Mouse (Mus musculus): ENCODE data around the gene Tbc1d8.

The Tbc1d8 gene

DNA sequence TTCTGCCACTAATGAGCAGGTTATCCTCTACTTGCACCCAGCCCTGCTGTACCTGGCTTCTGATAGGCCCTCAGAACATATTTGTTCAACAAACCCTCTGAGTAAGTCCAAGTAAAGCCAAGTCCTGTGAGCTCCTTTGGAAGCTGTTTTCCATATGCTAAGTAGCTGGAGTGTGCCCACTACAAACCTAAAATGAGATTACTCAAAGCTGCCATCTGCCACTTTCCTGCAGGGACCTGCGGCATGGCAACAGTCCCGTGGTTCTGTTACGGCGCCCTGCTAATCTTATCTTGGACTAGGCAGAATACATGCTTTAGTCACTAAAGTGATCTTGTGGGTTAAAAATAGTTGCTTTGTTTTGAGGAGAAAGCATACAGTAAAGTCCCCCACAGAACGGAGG lies 32.4 kb downstream of the Tbc1d8 start:
- DNase-seq (ENCODE audit: low read depth, low spot score) = no peak

DNA sequence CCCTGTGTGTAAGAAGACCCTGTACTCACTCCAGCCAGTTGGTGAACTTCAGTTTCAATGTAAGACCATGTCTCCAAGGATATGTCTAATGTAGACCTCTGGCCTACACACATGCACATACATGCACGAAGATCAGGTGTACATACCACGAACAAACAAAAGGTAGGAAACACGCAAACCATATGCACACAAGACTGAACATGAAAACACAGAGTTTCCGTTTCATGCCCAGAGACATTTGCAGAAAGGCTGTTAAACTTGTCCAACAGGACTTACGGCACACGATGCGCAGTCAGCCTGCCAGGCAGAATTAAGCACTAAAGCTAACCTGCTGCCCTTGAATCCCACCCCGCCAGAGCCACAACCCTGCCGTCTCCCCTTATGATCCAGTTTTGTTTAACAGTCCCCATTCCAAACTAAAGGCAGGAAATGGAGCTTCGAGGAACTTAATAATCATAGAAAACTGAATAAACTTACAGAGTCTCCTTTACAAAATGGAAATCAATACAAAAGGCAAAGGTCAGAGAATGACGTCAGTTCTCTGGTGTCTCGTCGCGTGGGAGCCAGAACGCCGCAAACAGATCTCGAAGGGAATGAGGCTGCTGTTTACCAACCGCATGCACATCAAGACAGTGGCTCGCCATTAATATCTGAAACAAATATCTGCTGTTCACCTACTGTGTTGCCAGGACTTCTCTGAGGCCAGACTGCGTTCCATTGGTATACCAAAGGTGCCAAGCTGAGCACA lies 33.1 kb downstream of the Tbc1d8 start:
- no peak for DNase-seq (ENCODE audit: low read depth, low spot score)

DNA sequence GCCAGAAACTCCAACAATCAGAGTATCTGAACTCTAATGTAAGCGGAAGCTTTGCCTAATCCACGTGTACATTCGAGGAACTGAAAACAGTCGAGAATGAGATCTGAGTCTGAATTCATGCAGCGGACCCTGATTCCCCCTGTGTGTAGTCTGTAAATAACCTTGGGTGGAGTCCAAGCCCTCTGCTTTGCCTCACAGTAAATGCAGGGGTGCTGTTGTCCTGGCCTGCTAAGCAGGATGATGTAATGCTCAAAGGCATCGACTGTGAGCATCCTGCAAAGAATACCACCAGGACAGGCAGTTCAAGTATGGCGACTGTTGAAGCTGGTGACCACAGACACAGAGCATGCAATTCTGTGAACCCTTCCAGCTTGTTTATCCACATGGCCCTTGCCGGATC lies 34.8 kb downstream of the Tbc1d8 start:
- no peak for DNase-seq (ENCODE audit: low read depth, low spot score)

DNA sequence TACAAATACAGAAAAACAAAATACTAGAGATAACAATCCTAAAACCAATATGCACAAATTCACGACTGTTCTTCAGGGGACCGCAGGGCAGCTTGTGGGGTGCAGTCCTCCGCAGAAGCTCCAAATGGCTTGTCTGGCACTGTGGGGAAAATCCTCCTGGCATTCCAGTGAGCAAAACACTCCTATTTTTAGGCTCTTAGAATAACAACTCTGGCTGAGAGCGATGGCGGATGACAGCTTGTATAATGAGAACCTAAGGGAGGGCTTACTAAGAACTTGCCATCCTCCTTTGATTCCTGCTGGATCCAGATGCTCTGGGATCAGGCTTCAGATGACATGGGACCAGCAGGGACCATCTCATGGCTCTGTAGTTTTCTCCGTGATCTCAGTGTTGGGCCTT lies 36.9 kb downstream of the Tbc1d8 start:
- no peak for DNase-seq (ENCODE audit: low read depth, low spot score)

DNA sequence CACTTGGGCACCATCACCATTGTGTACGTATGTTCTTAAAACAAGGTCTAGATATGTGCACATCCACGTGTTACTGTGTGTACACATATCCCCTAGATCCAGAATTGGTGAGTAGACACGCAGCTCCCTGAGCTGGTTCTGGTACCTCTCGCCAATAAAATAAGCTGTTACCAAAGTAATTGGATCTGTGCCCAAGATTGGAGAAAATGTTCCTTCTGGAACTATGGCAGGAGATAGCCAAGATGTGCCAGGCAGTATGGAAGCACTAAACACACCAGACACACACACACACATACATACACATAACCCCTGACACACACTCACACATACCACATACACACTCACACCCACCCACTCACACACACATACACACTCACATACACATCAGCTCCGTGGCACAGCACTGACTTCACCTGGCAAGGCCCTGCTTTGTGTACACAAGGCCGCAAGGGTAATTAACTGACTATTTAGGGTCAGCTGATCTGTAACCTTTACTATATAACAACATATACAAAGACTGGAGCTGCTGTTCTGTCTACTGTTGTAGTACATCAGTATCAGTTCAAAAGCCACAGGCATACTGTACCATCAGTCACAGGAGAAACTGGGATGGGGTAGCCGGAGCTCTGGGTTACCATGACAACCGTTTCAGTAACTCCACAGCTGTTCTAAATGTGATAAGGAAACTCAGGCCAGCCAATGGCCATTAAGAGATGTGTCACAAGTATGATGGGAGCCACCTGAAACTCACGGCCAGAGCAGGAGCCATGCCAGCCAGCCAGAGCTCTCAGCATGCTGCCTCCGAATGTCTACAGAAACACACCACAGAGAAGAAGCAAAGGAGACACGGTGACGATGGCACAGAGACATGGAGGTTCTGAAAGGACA lies 38.6 kb downstream of the Tbc1d8 start:
- no peak for DNase-seq (ENCODE audit: low read depth, low spot score)

DNA sequence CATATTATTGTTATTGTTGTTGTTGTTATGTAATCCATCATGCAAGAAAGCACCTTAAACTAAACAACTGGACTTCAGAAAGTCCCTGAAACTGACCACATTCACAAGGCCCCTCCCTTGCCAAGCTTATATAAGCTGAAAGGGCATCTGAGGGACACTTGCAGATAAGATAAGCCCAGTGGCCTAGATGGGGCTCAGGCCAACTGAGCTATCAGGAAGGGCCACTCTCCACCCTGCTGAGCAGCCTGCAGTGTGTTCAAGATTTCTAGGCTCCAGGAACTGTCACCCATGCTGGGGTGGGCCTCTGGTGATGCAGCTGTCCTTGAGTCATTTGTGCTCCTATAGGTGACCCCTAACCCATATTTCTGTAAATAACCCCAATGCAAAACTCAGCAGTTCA lies 39.9 kb downstream of the Tbc1d8 start:
- DNase-seq (ENCODE audit: low read depth, low spot score) = no peak

DNA sequence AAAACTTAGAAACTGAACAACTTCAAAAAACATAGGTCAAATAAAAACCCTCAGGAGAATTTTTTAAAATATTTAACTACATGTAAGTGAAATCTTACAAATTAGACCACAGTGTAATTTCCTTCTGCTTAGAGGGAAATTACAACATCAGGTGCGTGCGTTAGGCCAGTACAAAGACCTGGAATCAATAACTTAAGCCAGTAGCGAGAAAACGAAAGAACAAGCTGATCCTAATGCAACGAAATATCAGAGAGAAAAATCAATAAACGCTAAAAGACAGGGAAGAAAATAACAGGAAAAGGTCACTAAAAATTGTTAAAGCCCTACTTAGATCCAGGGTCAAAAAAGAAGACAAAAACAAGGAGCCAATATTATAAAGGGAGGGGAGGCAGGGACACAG lies 44.3 kb downstream of the Tbc1d8 start:
- no peak for DNase-seq (ENCODE audit: low read depth, low spot score)

DNA sequence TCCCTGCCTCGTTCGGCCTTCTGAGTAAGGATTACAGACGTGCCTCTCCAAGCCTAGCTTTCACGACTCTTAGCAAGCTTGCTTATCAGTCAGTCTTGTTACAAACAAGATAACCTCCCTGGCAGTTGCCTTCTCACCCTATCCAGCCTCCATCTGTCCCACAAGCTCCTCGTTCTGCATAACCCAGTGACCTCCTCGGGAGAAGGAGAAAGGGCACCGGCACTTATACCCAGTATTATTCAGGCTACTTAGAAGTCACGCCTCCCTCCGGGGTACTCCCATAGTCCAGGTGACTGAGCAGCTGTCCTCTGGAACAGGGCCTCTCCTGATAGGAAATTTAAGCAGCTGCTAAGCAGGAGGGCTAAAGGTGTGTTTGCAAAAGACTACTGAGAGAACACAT lies 48.5 kb downstream of the Tbc1d8 start:
- no peak for DNase-seq (ENCODE audit: low read depth, low spot score)

DNA sequence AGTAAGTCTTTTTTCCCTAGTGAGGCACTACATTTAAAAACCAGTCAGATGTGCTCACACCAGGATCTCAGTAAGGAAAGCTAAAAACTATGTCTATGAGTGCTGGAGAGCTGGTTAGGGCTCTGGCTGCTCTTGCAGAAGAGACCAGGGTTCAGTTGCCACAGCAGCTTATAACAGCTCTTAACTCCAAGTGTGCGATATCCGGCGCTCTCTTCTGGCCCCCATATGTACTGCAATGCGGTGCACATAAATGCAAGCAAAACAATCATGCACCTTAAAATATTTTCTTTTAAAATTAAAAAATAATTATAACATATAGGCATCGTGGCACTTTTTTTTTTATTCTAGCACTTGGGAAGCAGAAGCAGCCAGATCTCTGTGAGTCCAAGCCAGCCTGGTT lies 49.5 kb downstream of the Tbc1d8 start:
- no peak for DNase-seq (ENCODE audit: low read depth, low spot score)

DNA sequence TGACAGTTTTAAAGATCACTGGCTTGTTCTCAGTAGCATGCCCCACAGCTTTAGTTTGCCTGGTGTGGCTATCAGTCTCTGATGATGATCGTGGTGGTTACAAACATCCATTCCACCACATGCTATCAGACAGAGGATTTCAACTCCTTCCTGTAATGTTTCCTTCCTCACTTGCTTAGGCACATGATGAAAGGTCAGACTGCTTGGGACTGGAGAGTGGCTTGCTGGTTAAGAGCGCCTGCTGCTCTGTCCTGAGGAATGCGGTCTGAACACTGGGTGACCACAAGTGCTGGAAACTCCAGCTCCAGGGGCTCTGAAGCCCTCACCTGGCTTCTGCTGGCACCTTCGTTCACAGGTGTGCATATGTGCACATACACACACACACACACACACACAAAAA lies 50.3 kb downstream of the Tbc1d8 start:
- DNase-seq (ENCODE audit: low read depth, low spot score) = no peak

DNA sequence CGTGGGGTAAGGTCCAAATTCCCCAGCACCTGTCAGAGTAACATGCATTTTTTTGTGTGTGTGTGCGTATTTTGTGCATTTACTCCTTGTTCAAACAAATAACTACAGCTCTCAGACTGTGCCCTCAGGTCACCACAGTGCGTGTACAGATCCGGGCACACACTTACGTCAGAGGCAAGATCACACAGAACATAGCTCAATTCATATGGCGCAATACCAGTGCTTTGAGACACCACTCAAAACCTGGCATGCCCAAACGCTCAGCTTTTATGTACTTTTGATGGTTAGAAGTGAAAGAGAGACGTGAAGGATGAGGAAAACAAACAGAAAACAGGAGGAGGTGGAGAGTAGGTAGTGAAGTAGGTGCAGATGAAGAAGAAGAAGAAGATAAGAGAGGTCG lies 53.1 kb downstream of the Tbc1d8 start:
- DNase-seq (ENCODE audit: low read depth, low spot score) = no peak

DNA sequence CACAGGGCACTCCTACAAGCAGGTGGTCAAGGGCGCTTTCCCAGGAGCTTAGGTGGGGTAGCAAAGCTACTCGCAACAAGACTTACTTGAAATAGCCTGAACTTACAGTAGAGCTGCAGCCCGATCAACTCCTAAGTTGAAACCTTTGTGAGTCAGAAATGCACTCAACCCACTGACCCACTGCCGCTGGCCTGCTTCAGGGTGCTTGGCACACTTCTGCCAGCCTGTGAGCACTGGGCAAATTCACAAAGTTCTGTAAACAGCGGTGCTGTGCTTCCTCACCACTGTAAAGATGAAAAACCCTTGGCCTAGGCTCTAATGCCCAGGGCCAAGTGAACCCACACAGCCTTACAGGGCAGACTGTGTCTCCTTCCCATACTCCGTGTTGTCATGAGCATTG lies 57.6 kb downstream of the Tbc1d8 start:
- DNase-seq (ENCODE audit: low read depth, low spot score) = no peak

DNA sequence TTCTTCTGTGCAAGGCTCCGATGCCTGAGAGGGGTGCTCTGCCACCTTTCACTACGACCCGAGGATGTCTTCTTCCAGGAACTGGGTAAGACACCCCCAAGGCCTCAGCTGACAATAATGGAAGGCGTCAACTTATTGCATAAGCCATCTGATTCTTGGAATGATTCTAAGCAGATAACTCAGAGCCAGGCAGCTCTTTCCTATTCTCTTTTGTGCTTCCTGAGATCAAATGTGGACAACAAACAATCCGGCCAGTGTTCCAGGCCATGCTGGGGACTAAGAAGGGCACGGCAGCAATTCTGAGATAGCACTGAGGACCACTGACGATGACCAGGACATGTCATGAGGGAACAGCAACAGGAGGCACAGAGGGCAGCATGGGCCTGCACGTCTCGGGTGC lies 59.7 kb downstream of the Tbc1d8 start:
- DNase-seq (ENCODE audit: low read depth, low spot score) = no peak

DNA sequence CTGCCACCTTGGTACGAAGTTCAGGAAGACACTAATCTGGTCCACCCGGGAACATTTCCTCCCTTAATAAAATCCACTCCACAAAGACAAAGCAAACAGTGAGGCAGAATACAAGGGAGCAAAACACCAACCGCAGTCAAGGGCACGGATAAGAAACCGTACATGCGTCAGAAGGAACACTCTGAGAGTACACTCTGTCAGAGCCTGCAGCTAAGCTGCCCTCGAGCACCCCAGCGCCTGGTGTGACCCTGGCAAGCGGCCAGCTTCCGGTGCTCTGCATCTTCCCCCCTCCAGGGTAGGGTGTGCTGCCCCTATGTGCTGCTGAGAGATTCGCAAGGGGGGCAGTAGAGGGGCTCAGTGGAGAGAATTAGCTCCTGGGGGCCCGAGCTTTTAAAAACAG lies 60.7 kb downstream of the Tbc1d8 start:
- DNase-seq (ENCODE audit: low read depth, low spot score) = no peak

DNA sequence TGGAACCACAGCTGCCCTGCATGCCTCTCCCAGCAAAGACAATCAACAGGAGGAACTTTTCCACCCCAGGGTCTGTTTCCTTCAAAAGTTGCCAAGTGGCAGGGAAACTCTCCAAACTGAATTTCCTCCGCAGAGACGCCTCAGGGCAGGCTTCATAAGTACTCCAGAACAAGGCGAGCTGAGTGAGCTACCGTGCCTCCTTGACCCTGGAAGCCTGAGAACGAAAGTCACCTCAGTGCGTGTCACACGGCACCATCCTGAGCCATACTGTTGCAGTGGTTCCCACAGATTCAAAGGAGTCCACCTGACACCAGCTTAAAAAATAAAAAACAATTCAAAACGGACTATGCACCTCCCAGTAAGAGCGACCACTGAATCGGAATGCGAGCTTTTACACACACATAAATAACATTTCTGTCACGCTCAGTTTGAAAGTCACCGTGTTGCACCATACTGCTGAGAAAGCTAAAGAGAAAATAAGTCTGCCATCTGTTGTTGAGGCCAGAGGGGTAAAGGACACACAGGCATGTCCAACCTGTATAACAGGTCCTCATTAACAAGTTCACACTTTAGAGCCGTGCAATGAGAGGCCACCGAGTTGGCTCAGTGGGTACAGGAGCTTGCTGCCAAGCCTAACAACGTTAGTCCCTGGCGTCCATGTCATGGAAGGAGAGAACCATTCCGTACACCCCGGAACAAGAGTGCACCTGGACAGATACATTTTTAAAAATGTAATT lies 68.3 kb downstream of the Tbc1d8 start:
- DNase-seq (ENCODE audit: low read depth, low spot score) = no peak

DNA sequence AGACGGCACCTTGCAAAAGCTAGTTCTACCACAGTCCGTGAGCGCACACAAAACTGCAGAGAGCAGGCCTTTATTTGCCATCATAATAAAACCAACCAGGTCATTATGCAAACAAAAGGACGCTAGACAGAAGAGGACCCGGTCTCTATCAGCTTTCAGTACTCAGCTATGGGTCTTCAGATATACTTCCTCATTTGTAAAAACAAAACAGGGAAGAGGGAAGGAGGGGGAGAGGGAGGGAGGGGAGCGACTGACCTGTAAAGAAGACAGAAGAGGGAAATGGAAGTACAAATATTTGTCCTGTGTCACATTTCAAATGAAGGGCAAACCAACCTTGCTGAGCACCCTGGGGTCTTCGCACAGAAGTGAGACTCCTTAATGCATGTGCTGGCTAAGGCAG lies 69.9 kb downstream of the Tbc1d8 start:
- DNase-seq (ENCODE audit: low read depth, low spot score) = no peak

DNA sequence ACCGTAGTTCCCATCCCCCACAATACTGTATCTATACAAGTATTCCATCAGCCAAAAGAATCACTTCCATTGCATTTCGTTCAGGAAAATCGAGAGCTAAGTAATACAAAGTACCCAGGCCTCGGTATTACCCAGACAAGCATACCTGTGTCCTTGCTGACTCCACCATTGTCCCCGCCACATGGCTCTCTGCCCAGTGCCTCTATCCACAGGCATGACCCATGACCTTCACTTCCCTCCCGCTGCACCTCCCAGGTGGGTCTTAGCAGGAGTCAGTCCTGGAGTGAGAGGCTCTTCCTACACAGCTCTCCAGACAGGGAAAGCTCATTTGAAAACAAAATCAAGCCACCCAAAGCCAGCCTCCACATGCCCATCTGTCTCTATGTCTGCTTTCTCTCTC lies 70.4 kb downstream of the Tbc1d8 start:
- no peak for DNase-seq (ENCODE audit: low read depth, low spot score)

DNA sequence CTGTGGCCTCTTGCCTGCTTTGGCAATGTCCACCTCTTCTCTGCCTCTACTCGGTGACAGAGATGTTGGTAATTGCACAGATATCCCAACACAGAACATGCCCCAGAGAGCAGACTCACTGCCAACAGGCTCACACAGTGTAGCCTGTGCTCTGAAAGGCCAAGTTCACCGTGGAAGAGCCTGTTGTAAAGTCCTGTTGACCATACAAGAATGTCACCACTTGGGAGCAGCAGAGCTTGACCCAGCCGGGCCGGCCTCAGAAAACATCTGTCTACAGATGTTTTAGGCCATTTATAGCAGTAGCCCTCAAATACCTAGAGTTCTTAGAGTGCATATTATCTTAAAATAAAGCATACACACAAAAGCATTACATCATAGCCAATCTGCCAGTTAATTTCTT lies 71.4 kb downstream of the Tbc1d8 start:
- DNase-seq (ENCODE audit: low read depth, low spot score) = no peak

DNA sequence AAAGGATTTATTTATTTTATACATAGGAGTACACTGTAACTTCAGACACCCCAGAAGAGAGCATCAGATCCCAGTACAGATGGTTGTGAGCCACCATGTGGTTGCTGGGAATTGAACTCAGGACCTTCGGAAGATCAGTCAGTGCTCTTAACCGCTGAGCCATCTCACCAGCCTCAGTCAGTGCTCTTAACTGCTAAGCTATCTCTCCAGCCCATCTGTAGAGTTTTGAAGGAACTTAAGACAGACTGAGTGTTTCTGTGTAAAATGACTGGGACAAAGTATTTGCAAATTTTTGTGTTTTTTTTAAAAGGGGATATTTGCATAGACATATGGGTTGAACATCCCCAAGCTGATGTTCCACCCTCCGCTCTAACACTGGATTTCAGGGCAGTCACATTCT lies 78.4 kb downstream of the Tbc1d8 start:
- DNase-seq (ENCODE audit: low read depth, low spot score) = no peak

DNA sequence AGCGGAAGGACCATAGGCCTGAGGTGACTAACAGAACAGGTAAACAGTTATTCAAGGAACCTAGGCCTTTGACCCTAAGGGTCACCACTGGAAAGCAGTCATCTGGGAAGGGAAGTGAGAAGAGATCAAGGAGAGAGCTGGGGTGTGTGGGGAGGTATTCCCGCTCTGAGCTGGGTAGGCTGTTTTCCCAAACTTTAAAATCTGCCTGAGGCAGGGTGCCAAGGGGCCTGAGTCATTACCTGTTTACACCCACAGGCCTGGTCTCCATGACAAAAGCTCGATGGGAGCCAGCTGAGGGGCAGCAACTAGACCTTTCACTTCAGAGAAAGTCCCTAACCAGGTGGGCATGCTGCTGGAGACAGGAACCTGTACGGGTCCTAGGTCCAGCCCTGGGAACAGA lies 79.3 kb downstream of the Tbc1d8 start:
- DNase-seq (ENCODE audit: low read depth, low spot score) = no peak

DNA sequence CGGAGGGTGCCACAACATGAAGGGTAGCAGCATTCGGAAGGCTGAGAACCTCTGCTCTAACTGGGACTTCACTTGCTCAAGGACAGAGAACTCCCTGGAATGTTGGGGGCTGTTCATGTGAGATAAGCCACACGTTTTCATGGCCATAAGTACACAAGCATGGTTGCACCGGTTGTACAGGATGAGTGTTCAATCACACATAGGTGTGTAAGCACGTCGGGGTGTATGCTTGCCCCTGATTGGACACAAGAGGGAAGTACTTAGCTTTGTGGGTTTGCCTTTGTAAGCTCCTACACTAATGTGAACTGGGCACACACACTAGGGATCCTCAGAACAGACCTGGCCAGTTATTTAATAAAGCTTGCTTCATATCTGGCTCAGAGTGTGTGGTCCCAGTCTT lies 80.3 kb downstream of the Tbc1d8 start:
- DNase-seq (ENCODE audit: low read depth, low spot score) = no peak

DNA sequence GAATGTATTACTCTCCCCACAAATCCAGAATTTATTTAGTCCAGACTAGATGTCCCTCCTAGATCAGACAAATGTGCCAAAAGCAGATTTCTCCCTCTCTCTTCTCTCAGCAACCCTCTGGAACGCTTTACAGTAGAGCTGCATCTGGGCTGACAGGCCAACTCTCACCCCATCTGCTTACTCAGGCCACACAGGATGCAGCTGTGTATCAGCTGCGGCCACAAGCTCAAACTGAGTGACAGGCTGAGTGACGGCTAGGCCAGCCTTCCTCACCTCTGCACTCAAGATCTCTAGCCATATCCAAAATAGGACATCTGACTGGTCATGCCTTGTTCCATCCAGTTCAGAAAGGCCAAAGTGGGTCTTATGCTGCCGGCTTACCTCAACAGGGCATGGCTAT lies 82.2 kb downstream of the Tbc1d8 start:
- DNase-seq (ENCODE audit: low read depth, low spot score) = no peak

DNA sequence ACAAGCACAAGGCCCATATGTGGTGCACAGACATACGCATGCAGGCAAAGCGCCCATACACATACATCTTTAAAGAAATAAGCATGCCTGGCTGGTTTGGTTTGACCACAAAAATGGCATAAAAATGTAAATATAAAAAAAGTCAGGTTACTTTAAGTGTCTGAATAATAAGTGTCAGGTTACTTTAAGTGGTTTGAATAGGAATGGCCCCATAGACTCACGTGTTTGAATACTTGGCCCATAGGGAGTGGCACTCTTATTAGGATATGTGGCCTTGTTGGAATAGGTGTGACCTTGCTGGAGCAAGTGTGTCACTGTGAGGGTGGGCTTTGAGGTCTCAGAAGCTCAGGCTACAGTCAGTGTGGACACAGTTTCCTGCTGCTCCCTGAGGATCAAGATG lies 83.9 kb downstream of the Tbc1d8 start:
- no peak for DNase-seq (ENCODE audit: low read depth, low spot score)
